Comparison of ENCODE assay signal across 1 mouse cellular context in genomic region chr4:120797985-120798725, GRCm38 (mm10).
TF ChIP-seq lines count a peak whose summit lies in the region.

No protein-coding gene starts in this region.

TF ChIP-seq in CH12.LX, 34 proteins besides CTCF, POLR2A, EP300 and RAD21 (continued from another document):
- TF ChIP-seq MEF2A (IDR thresholded peaks at IDR 0.05; ENCODE audit: borderline replicate concordance, low read depth, low read length) (0 out of 2 replicates have a peak, but pooled peaks have one; percentile 8), NELFE (IDR thresholded peaks at IDR 0.05; ENCODE audit: low read depth, low read length) (no peak), E2F4 (IDR thresholded peaks at IDR 0.05; ENCODE audit: insufficient replicate concordance, low read depth, low read length) (no peak), NRF1 (IDR thresholded peaks at IDR 0.05; ENCODE audit: low read depth, low read length) (no peak), USF2 (conservative IDR thresholded peaks at IDR 0.05; ENCODE audit: low read depth, low read length) (no peak), ZC3H11A (IDR thresholded peaks at IDR 0.05; ENCODE audit: low read depth, low read length) (no peak), POLR2AphosphoS2 (IDR thresholded peaks at IDR 0.05; ENCODE audit: low read depth, low read length) (no peak), JUND (conservative IDR thresholded peaks at IDR 0.05; ENCODE audit: low read depth, low read length) (no peak), TCF12 (IDR thresholded peaks at IDR 0.05; ENCODE audit: low read depth, low read length) (no peak), UBTF (IDR thresholded peaks at IDR 0.05; ENCODE audit: low read depth, low read length) (no peak), CHD2 (IDR thresholded peaks at IDR 0.05; ENCODE audit: low read length) (no peak)
TF ChIP-seq in CH12.LX: peak in this region for 5.
